Mouse (Mus musculus) liver, embryonic 14.5 days (tissue): ENCODE results near the gene Spata31d1b. TPM values are rescaled to one million over a fixed set of nuclear protein-coding genes. Genes with fewer than 3 reads are reported as not detected.
"Not testable (repeated sequence)": the region's sequence is repeated elsewhere in the genome, so short reads cannot be mapped to it uniquely, and the experiment has no call there.

Experiments
- ATAC-seq: fragments of 200-750 bp; cut with Nextera tagmentation; 2 replicates; pipeline ENCODE4 v1.8.0; 2017; ENCODE audit warnings: moderate number of reproducible peaks, mild to moderate bottlenecking, moderate library complexity; ENCODE audit not compliant: insufficient read depth
- DNase-seq, 3 experiments: peaks; one replicate each; pipeline ENCODE4 v3.0.0-alpha.2; 2012 to 2013; ENCODE audit warnings: low read depth in 3 of 3, low spot score in 3 of 3
- H3K27ac ChIP-seq: fragments of 300-500 bp; sonication (generic); 2 replicates; pipeline ENCODE4 v1.5.1; 2014; ENCODE audit warnings: moderate library complexity, mild to moderate bottlenecking, control low read depth, inconsistent platforms
- H3K27me3 ChIP-seq: fragments of 300-500 bp; sonication (generic); 2 replicates; pipeline ENCODE4 v1.6.1; 2014; ENCODE audit warnings: mild to moderate bottlenecking, low read length, moderate library complexity; ENCODE audit not compliant: control insufficient read depth, insufficient read depth
- H3K36me3 ChIP-seq: fragments of 300-500 bp; sonication (generic); replicated peaks from 2 replicates; pipeline ENCODE4 v1.6.1; 2014; ENCODE audit warnings: low read depth; ENCODE audit not compliant: control insufficient read depth, insufficient read depth
- H3K4me1 ChIP-seq, 2 experiments: fragments of 200-500 bp in 1 of 2; fragments of 300-500 bp in 1 of 2; sonication (generic) in 1 of 2; replicated peaks; 2 replicates each; pipeline ENCODE4 v1.6.1; 2012 to 2014; ENCODE audit warnings: antibody characterized with exemption in 1 of 2, inconsistent platforms in 1 of 2, low read length in 1 of 2; ENCODE audit not compliant: control insufficient read depth in 2 of 2, insufficient read depth in 2 of 2
- H3K4me2 ChIP-seq: fragments of 300-500 bp; sonication (generic); 2 replicates; pipeline ENCODE4 v1.6.1; 2014; ENCODE audit warnings: low read depth, mild to moderate bottlenecking, control low read depth, moderate library complexity
- H3K4me3 ChIP-seq, 2 experiments: fragments of 200-500 bp in 1 of 2; fragments of 300-500 bp in 1 of 2; sonication (generic) in 1 of 2; 2 replicates each; pipeline ENCODE4 v1.5.1; 2012 to 2014; ENCODE audit warnings: low read depth in 2 of 2, low read length in 2 of 2, mild to moderate bottlenecking in 2 of 2, control low read depth in 1 of 2, inconsistent platforms in 1 of 2, moderate library complexity in 1 of 2; ENCODE audit not compliant: insufficient read depth in 1 of 2
- H3K9ac ChIP-seq: fragments of 300-500 bp; sonication (generic); replicated peaks from 2 replicates; pipeline ENCODE4 v1.6.1; 2014; ENCODE audit warnings: mild to moderate bottlenecking, control low read depth, moderate library complexity
- H3K9me3 ChIP-seq: fragments of 300-500 bp; sonication (generic); 2 replicates; pipeline ENCODE4 v1.6.1; 2016; ENCODE audit warnings: low read length, mixed read lengths; ENCODE audit not compliant: control insufficient read depth
- CTCF ChIP-seq: IDR thresholded peaks from 2 replicates; pipeline ENCODE4 v1.5.1; 2016; ENCODE audit warnings: antibody characterized with exemption, low read depth, control low read depth
- EP300 ChIP-seq: IDR thresholded peaks from 2 replicates; pipeline ENCODE4 v1.6.1; 2016; ENCODE audit warnings: antibody characterized with exemption, low read depth
- whole genome bisulfite sequencing: fragments of 180-500 bp; shearing (Covaris S2); extraction: QIAGEN DNeasy Blood & Tissue Kit; methylation state at CpG from one replicate; pipeline ENCODE4 v1.1.7; 2014; ENCODE audit not compliant: insufficient replicate concordance; 5-methylcytosine and 5-hydroxymethylcytosine counted together
- polyA plus RNA-seq, 2 experiments: library from polyadenylated mRNA; depleted of rRNA in 1 of 2; stranded (reverse) in 1 of 2; unstranded in 1 of 2; fragments of >200 nt; fragmentation: Nextera tagmentation in 1 of 2; extraction: Ambion mirVana in 1 of 2; gene quantifications; 2 replicates each; pipeline versions ENCODE4 v1.2.1 to v1.2.3; 2012 to 2014

Spata31d1b gene
- polyA plus RNA-seq, 2 experiments, result not detected

DNA sequence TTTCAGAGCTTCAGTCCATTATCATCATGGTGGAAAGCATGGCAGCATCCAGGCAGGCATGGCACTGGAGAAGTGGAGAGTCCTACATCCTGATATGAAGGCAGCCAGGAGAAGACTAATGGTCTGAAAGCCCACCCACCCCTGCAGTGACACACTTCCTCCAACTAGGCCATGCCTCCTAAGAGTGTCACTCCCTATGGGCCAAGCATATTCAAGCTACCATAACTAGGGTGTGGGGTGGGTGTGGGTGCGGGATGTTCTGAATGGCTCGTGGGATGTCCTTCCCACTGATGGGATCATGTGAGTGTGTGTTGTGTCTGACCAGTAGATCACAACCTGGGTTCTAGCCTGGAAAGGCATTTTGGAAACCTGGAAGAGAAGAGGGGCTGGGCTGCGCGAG lies 21.9 kb downstream of the Spata31d1b start:
- H3K9me3 ChIP-seq, result no peaks in the 10 kb centered on the region
- ATAC-seq, result no peak
- H3K27ac ChIP-seq, result peak overlapping the region; percentile 4
- peak overlapping the region; percentile 14; the same call in 1 of the 2 replicates for H3K9ac ChIP-seq
- no peak for DNase-seq
- H3K36me3 ChIP-seq, result no peaks in the 10 kb centered on the region
- H3K27me3 ChIP-seq, result no peaks in the 10 kb centered on the region
- H3K4me1 ChIP-seq, result peaks cover 52 to 56% of the 10 kb centered on the region in 2 experiments
- 62% methylated on average over 2 of the region's 4 CpGs for WGBS
- no peak overlapping the region for H3K4me3 ChIP-seq
- TF ChIP-seq CTCF (no peak), EP300 (no peak)
- H3K4me2 ChIP-seq, result peak overlapping the region; percentile 45

DNA sequence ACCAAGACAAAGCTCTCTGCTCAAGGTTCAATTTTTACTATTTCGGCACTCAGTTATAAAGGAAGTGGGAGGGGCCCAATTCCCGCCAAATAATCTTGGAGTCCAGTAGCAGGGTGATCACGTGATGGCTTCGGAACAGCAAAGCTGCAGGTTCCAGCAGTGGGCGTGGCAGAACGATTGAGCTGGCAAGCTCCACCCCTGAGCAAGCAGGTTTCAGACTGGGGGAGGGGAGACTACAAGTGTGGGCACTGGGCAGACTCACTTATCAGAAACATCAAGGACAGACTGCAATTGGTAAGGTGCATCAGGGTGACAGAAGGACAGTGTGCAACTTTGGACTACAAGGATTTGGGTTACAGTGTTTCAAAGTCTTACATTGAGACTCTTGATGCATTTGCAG lies 22.3 kb downstream of the Spata31d1b start:
- peak overlapping the region; percentile 45 for H3K4me2 ChIP-seq
- peak overlapping the region; percentile 78 for H3K27ac ChIP-seq
- DNase-seq (peak in 1 of 3 experiments; percentile 54), ATAC-seq (peak; percentile 3; the same call in 1 of the 2 replicates)
- 9% methylated on average over 6 of the region's 6 CpGs for WGBS
- H3K9me3 ChIP-seq, H3K27me3 ChIP-seq, H3K36me3 ChIP-seq: not testable (repeated sequence)
- H3K4me3 ChIP-seq, result peak overlapping the region in 1 of 2 experiments; percentile 12; a peak in 1 of 4 replicates
- H3K9ac ChIP-seq, result peak overlapping the region; percentile 40; the same call in 1 of the 2 replicates
- peaks cover 56 to 59% of the 10 kb centered on the region in 2 experiments for H3K4me1 ChIP-seq

DNA sequence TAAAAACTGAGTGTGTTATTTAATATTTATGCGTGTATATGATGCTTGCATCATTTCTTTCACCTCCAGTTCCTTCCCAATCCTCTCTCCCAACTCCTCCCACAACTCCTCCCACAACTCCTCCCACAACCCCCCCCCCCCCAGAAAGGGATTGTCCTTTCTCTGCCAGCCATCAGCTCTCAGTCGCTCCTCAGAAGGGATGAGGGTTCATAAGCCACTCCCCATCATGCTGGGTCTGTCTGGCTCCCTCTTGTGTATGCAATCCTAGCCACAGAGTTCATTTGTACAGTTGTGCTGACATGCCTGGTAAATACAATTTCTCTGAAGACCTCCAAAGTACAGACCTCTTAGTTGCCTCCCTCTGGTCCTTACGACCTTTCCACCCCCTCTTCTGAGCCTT lies 23.1 kb downstream of the Spata31d1b start:
- H3K9me3 ChIP-seq, result no peaks in the 10 kb centered on the region
- peak; percentile 51 to 52 (median 51) for DNase-seq
- H3K4me2 ChIP-seq, result peak overlapping the region; percentile 45; the same call in 1 of the 2 replicates
- H3K4me1 ChIP-seq, result peaks cover 64 to 67% of the 10 kb centered on the region in 2 experiments
- TF ChIP-seq CTCF, result peak; percentile 66
- no peak for TF ChIP-seq EP300
- no peak overlapping the region for H3K9ac ChIP-seq
- ATAC-seq, result no peak
- H3K27me3 ChIP-seq, result no peaks in the 10 kb centered on the region
- H3K4me3 ChIP-seq, result no peak overlapping the region
- H3K36me3 ChIP-seq, result no peaks in the 10 kb centered on the region
- H3K27ac ChIP-seq, result peak overlapping the region; percentile 78
- WGBS, result 33% methylated on average over 3 of the region's 3 CpGs

DNA sequence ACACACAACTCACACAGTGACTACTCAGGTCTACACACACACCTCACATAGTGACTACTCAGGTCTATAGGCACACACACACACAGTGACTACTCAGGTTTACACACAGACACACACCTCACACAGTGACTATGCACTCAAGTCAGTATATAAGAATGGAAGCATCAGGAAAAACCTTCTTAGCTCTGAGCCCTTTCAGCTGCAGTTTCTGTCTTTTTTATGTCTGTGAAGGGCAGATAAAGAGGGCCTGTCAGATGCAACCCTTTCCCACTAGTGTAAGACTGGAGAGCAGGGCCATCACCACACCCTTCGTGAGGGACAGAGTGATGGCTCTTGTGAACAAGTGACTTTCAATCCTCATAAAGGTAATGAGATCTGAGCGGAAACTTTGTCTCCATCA lies 26.4 kb downstream of the Spata31d1b start:
- Histone ChIP-seq H3K9ac (peak overlapping the region; percentile 56), H3K36me3 (no peaks in the 10 kb centered on the region), H3K27ac (peak overlapping the region; percentile 89), H3K27me3 (no peaks in the 10 kb centered on the region), H3K9me3 (no peaks in the 10 kb centered on the region), H3K4me1 (peaks cover 63 to 67% of the 10 kb centered on the region in 2 experiments), H3K4me2 (peak overlapping the region; percentile 55), H3K4me3 (peak overlapping the region; percentile 17 to 29; a peak in 2 of 4 replicates)
- TF ChIP-seq CTCF, result no peak
- TF ChIP-seq EP300, result peak; percentile 87
- WGBS, result 20% methylated on average over 2 of the region's 2 CpGs
- peak; percentile 86 for ATAC-seq
- DNase-seq, result peak; percentile 82 to 85 (median 84)

DNA sequence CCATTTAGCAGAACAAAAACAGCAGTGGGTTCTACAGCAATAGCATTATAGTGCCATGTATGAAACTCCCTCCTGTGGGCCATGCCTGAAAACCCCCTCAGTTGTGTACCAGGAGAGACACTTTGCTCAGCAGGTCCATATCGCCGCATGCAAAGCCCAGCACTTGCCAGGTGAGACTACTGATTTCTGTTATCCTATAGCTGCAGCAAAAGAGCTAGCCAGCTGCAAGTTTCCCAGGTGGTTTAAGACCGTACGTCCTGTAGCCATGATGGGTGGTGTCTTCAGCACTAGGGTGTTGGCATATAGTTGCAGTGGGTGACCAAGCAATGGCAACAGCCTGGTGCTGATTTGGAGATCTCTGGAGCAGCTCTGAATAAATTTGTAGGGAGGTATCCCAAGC lies 27.3 kb downstream of the Spata31d1b start:
- WGBS, result 23% methylated on average over 4 of the region's 4 CpGs
- H3K27me3 ChIP-seq, result no peaks in the 10 kb centered on the region
- H3K36me3 ChIP-seq, result no peaks in the 10 kb centered on the region
- peak overlapping the region; percentile 55 for H3K4me2 ChIP-seq
- DNase-seq (peak; percentile 80 to 85 (median 82)), ATAC-seq (peak; percentile 74)
- no peaks in the 10 kb centered on the region for H3K9me3 ChIP-seq
- H3K27ac ChIP-seq, result peak overlapping the region; percentile 89
- H3K9ac ChIP-seq, result peak overlapping the region; percentile 56
- peak overlapping the region in 1 of 2 experiments; percentile 4; a peak in 1 of 4 replicates for H3K4me3 ChIP-seq
- peak; percentile 98 for TF ChIP-seq EP300
- TF ChIP-seq CTCF, result peak; percentile 39; the same call in 1 of the 2 replicates
- peaks cover 58 to 59% of the 10 kb centered on the region in 2 experiments for H3K4me1 ChIP-seq
